20 mouse cellular contexts compared by ENCODE assay signal in the genomic region with DNA sequence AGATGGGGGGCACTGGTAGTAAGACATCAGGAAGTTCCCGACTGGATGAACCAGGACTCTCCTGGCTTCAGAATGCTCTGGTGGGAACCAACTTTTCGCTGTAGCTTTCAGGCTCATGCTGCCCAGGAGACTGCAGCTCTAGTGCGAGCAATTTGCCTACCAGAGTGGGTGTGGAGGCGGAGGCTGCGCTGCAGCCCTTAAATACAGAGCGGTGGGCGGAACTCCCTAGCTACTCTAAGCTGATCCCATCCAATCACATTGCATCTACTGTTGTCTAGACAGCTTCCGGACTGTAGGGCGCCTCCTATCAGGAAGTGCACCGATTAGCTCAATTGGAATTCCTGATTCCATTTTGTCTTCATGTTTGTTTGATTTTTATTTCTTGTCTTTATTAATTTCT.
"Had no signal": no experiment of that assay in that cellular context is flagged by ENCODE, and none has a peak within 500 bp of the region (broad histone marks: within the 10 kb centered on the region; RNA-seq: fewer than 3 reads in every experiment).

No protein-coding gene starts in this region.

- DNase-seq: gastrocnemius, postnatal 14 days; gastrocnemius, postnatal 36 days; heart, adult 18-20 months; heart, postnatal 10 days; heart, postnatal 36 days; kidney, adult 18-20 months; kidney, adult 8-10 months; kidney, postnatal 10 days; kidney, postnatal 25 days; kidney, postnatal 4 days had no signal

- H3K4me1 ChIP-seq: heart, embryonic 10.5 days; heart, embryonic 12.5 days; hindbrain, embryonic 13.5 days; hindbrain, embryonic 15.5 days; intestine, embryonic 15.5 days; limb, embryonic 13.5 days; limb, embryonic 15.5 days; liver, embryonic 12.5 days had no signal

- H3K27ac ChIP-seq: heart, embryonic 10.5 days; hindbrain, embryonic 13.5 days; hindbrain, embryonic 15.5 days; intestine, embryonic 15.5 days; layer of hippocampus, adult 2 months; left cerebral cortex, adult 2 months; limb, embryonic 13.5 days; limb, embryonic 15.5 days; liver, embryonic 12.5 days had no signal

- H3K27me3 ChIP-seq: heart, embryonic 12.5 days; hindbrain, embryonic 13.5 days; hindbrain, embryonic 15.5 days; intestine, embryonic 15.5 days; limb, embryonic 13.5 days; limb, embryonic 15.5 days; liver, embryonic 12.5 days had no signal

- H3K36me3 ChIP-seq: heart, embryonic 10.5 days; heart, embryonic 12.5 days; hindbrain, embryonic 13.5 days; hindbrain, embryonic 15.5 days; intestine, embryonic 15.5 days; limb, embryonic 13.5 days; limb, embryonic 15.5 days; liver, embryonic 12.5 days had no signal

- H3K4me3 ChIP-seq: heart, embryonic 10.5 days; heart, embryonic 12.5 days; hindbrain, embryonic 13.5 days; hindbrain, embryonic 15.5 days; intestine, embryonic 15.5 days; layer of hippocampus, adult 2 months; left cerebral cortex, adult 2 months; limb, embryonic 13.5 days; limb, embryonic 15.5 days; liver, embryonic 12.5 days had no signal
